Mouse (Mus musculus): ENCODE measurements around the gene Dnajc3. TPM values are rescaled to one million over a fixed set of nuclear protein-coding genes. Genes with fewer than 3 reads are reported as not detected.

The Dnajc3 gene
- polyA plus RNA-seq, 1 experiment from 2014 or later, result 35.0 TPM

- peak overlapping the region; percentile 48 for H3K9ac ChIP-seq (replicated peaks; ENCODE audit: low read length)
- DNase-seq (ENCODE audit: low spot score) (peak; percentile 63), ATAC-seq (replicated peaks; ENCODE audit: insufficient number of reproducible peaks, low FRiP score, low TSS enrichment, low read depth) (peak; percentile 41; the same call in 1 of the 2 replicates)
- H3K27me3 ChIP-seq (ENCODE audit: control insufficient read depth, insufficient read depth, low read length), result no peaks in the 10 kb centered on the region
- peak overlapping the region; percentile 91 for H3K4me2 ChIP-seq (ENCODE audit: low read depth, low read length)
- H3K4me1 ChIP-seq (ENCODE audit: control insufficient read depth, insufficient read depth, low read length), result peaks cover 6% of the 10 kb centered on the region
- peak overlapping the region; percentile 59 for H3K4me3 ChIP-seq (ENCODE audit: low read depth, low read length)
- H3K36me3 ChIP-seq (replicated peaks; ENCODE audit: control insufficient read depth, insufficient read depth, low read depth, low read length), result no peaks in the 10 kb centered on the region; the same call in 1 of the 2 replicates
- no peaks in the 10 kb centered on the region for H3K9me3 ChIP-seq (replicated peaks; ENCODE audit: control insufficient read depth, low read length)
- H3K27ac ChIP-seq (replicated peaks; ENCODE audit: low read depth, low read length), result no peak overlapping the region
- WGBS, result under 1% methylated on average over 47 of the region's 47 CpGs
Measured at GRCm38 (mm10) chr14:118922667-118923184, 15.1 kb upstream of the Dnajc3 start.

GRCm38 (mm10) chr14:118924673-118925615, 12.8 kb upstream of the Dnajc3 start, which contains the start of gene Dzip1:
Dzip1 (minus strand) TSS chr14:118925460.
- DNase-seq (ENCODE audit: low spot score) (peak; percentile 89), ATAC-seq (replicated peaks; ENCODE audit: insufficient number of reproducible peaks, low FRiP score, low TSS enrichment, low read depth) (peak; percentile 89)
- Histone ChIP-seq H3K4me3 (ENCODE audit: low read depth, low read length) (peak within 1 kb of the TSS; percentile 59), H3K4me2 (ENCODE audit: low read depth, low read length) (peak within 1 kb of the TSS; percentile 87), H3K36me3 (replicated peaks; ENCODE audit: control insufficient read depth, insufficient read depth, low read depth, low read length) (no peaks in the 10 kb centered on the region), H3K27ac (replicated peaks; ENCODE audit: low read depth, low read length) (peak within 1 kb of the TSS; percentile 83), H3K27me3 (ENCODE audit: control insufficient read depth, insufficient read depth, low read length) (no peaks in the 10 kb centered on the region), H3K9me3 (replicated peaks; ENCODE audit: control insufficient read depth, low read length) (no peaks in the 10 kb centered on the region), H3K4me1 (ENCODE audit: control insufficient read depth, insufficient read depth, low read length) (peaks cover 6% of the 10 kb centered on the region), H3K9ac (replicated peaks; ENCODE audit: low read length) (peak within 1 kb of the TSS; percentile 83)
- 0% methylated on average over 49 of the region's 55 CpGs for WGBS

GRCm38 (mm10) chr14:118928565-118928964, 9.2 kb upstream of the Dnajc3 start:
- 87% methylated on average over 3 of the region's 3 CpGs for WGBS
- Histone ChIP-seq H3K36me3 (replicated peaks; ENCODE audit: control insufficient read depth, insufficient read depth, low read depth, low read length) (no peaks in the 10 kb centered on the region), H3K4me2 (ENCODE audit: low read depth, low read length) (no peak overlapping the region), H3K27ac (replicated peaks; ENCODE audit: low read depth, low read length) (no peak overlapping the region), H3K9me3 (replicated peaks; ENCODE audit: control insufficient read depth, low read length) (no peaks in the 10 kb centered on the region), H3K4me3 (ENCODE audit: low read depth, low read length) (no peak overlapping the region), H3K27me3 (ENCODE audit: control insufficient read depth, insufficient read depth, low read length) (no peaks in the 10 kb centered on the region), H3K9ac (replicated peaks; ENCODE audit: low read length) (no peak overlapping the region), H3K4me1 (ENCODE audit: control insufficient read depth, insufficient read depth, low read length) (no peaks in the 10 kb centered on the region)
- DNase-seq (ENCODE audit: low spot score) (no peak), ATAC-seq (replicated peaks; ENCODE audit: insufficient number of reproducible peaks, low FRiP score, low TSS enrichment, low read depth) (no peak)

GRCm38 (mm10) chr14:118929779-118930178, 8.0 kb upstream of the Dnajc3 start:
- DNase-seq (ENCODE audit: low spot score), result no peak
- no peak for ATAC-seq (replicated peaks; ENCODE audit: insufficient number of reproducible peaks, low FRiP score, low TSS enrichment, low read depth)
- Histone ChIP-seq H3K27ac (replicated peaks; ENCODE audit: low read depth, low read length) (no peak overlapping the region), H3K9me3 (replicated peaks; ENCODE audit: control insufficient read depth, low read length) (no peaks in the 10 kb centered on the region), H3K27me3 (ENCODE audit: control insufficient read depth, insufficient read depth, low read length) (no peaks in the 10 kb centered on the region), H3K9ac (replicated peaks; ENCODE audit: low read length) (no peak overlapping the region), H3K4me3 (ENCODE audit: low read depth, low read length) (no peak overlapping the region), H3K4me1 (ENCODE audit: control insufficient read depth, insufficient read depth, low read length) (no peaks in the 10 kb centered on the region), H3K4me2 (ENCODE audit: low read depth, low read length) (no peak overlapping the region), H3K36me3 (replicated peaks; ENCODE audit: control insufficient read depth, insufficient read depth, low read depth, low read length) (no peaks in the 10 kb centered on the region)
- 81% methylated on average over 2 of the region's 2 CpGs for WGBS

GRCm38 (mm10) chr14:118930777-118931176, 7.0 kb upstream of the Dnajc3 start:
- 87% methylated on average over 2 of the region's 2 CpGs for WGBS
- ATAC-seq (replicated peaks; ENCODE audit: insufficient number of reproducible peaks, low FRiP score, low TSS enrichment, low read depth), result no peak
- H3K9ac ChIP-seq (replicated peaks; ENCODE audit: low read length), result no peak overlapping the region

GRCm38 (mm10) chr14:118931181-118931580, 6.6 kb upstream of the Dnajc3 start:
- H3K4me3 ChIP-seq (ENCODE audit: low read depth, low read length), result no peak overlapping the region
- H3K9ac ChIP-seq (replicated peaks; ENCODE audit: low read length), result no peak overlapping the region
- ATAC-seq (replicated peaks; ENCODE audit: insufficient number of reproducible peaks, low FRiP score, low TSS enrichment, low read depth), result no peak
- H3K27me3 ChIP-seq (ENCODE audit: control insufficient read depth, insufficient read depth, low read length), result no peaks in the 10 kb centered on the region
- H3K4me2 ChIP-seq (ENCODE audit: low read depth, low read length), result no peak overlapping the region
- no peak for DNase-seq (ENCODE audit: low spot score)
- no peak overlapping the region for H3K27ac ChIP-seq (replicated peaks; ENCODE audit: low read depth, low read length)
- WGBS, result 83% methylated on average over 2 of the region's 2 CpGs
- H3K36me3 ChIP-seq (replicated peaks; ENCODE audit: control insufficient read depth, insufficient read depth, low read depth, low read length), result no peaks in the 10 kb centered on the region
- H3K9me3 ChIP-seq (replicated peaks; ENCODE audit: control insufficient read depth, low read length), result no peaks in the 10 kb centered on the region
- no peaks in the 10 kb centered on the region for H3K4me1 ChIP-seq (ENCODE audit: control insufficient read depth, insufficient read depth, low read length)

More at GRCm38 (mm10) chr14:118930777-118931176, 7.0 kb upstream of the Dnajc3 start:
- no peaks in the 10 kb centered on the region for H3K36me3 ChIP-seq (replicated peaks; ENCODE audit: control insufficient read depth, insufficient read depth, low read depth, low read length)
- no peak for DNase-seq (ENCODE audit: low spot score)
- H3K27ac ChIP-seq (replicated peaks; ENCODE audit: low read depth, low read length), result no peak overlapping the region
- no peaks in the 10 kb centered on the region for H3K4me1 ChIP-seq (ENCODE audit: control insufficient read depth, insufficient read depth, low read length)
- no peak overlapping the region for H3K4me3 ChIP-seq (ENCODE audit: low read depth, low read length)
- H3K27me3 ChIP-seq (ENCODE audit: control insufficient read depth, insufficient read depth, low read length), result no peaks in the 10 kb centered on the region
- no peak overlapping the region for H3K4me2 ChIP-seq (ENCODE audit: low read depth, low read length)
- H3K9me3 ChIP-seq (replicated peaks; ENCODE audit: control insufficient read depth, low read length), result no peaks in the 10 kb centered on the region

GRCm38 (mm10) chr14:118932956-118933355, 4.8 kb upstream of the Dnajc3 start:
- Histone ChIP-seq H3K27me3 (ENCODE audit: control insufficient read depth, insufficient read depth, low read length) (no peaks in the 10 kb centered on the region), H3K4me2 (ENCODE audit: low read depth, low read length) (no peak overlapping the region), H3K9ac (replicated peaks; ENCODE audit: low read length) (no peak overlapping the region), H3K36me3 (replicated peaks; ENCODE audit: control insufficient read depth, insufficient read depth, low read depth, low read length) (no peaks in the 10 kb centered on the region), H3K4me1 (ENCODE audit: control insufficient read depth, insufficient read depth, low read length) (no peaks in the 10 kb centered on the region), H3K27ac (replicated peaks; ENCODE audit: low read depth, low read length) (no peak overlapping the region), H3K9me3 (replicated peaks; ENCODE audit: control insufficient read depth, low read length) (no peaks in the 10 kb centered on the region), H3K4me3 (ENCODE audit: low read depth, low read length) (no peak overlapping the region)
- ATAC-seq (replicated peaks; ENCODE audit: insufficient number of reproducible peaks, low FRiP score, low TSS enrichment, low read depth) (no peak), DNase-seq (ENCODE audit: low spot score) (no peak)
- 58% methylated on average over 7 of the region's 8 CpGs for WGBS

GRCm38 (mm10) chr14:118934686-118935085, 3.1 kb upstream of the Dnajc3 start:
- H3K27ac ChIP-seq (replicated peaks; ENCODE audit: low read depth, low read length), result no peak overlapping the region
- H3K9me3 ChIP-seq (replicated peaks; ENCODE audit: control insufficient read depth, low read length), result no peaks in the 10 kb centered on the region
- no peak overlapping the region for H3K9ac ChIP-seq (replicated peaks; ENCODE audit: low read length)
- H3K4me3 ChIP-seq (ENCODE audit: low read depth, low read length), result no peak overlapping the region
- H3K4me2 ChIP-seq (ENCODE audit: low read depth, low read length), result no peak overlapping the region
- no peak for DNase-seq (ENCODE audit: low spot score)
- no peaks in the 10 kb centered on the region for H3K36me3 ChIP-seq (replicated peaks; ENCODE audit: control insufficient read depth, insufficient read depth, low read depth, low read length)
- H3K4me1 ChIP-seq (ENCODE audit: control insufficient read depth, insufficient read depth, low read length), result no peaks in the 10 kb centered on the region
- 84% methylated on average over 9 of the region's 9 CpGs for WGBS
- ATAC-seq (replicated peaks; ENCODE audit: insufficient number of reproducible peaks, low FRiP score, low TSS enrichment, low read depth), result no peak
- H3K27me3 ChIP-seq (ENCODE audit: control insufficient read depth, insufficient read depth, low read length), result no peaks in the 10 kb centered on the region
